Mouse (Mus musculus) cortical plate, adult 2 months (tissue): ENCODE data around the gene Ganab.

Source experiments
- CTCF ChIP-seq: fragments of 200-500 bp; IDR thresholded peaks from 2 replicates; pipeline ENCODE4 v1.5.1; 2011; ENCODE audit warnings: mild to moderate bottlenecking, control low read depth, low read length; ENCODE audit not compliant: insufficient read depth; ENCODE audit errors: extremely low read depth
- POLR2A ChIP-seq: fragments of 200-500 bp; IDR thresholded peaks from 2 replicates; pipeline ENCODE4 v1.6.1; 2011; ENCODE audit warnings: mild to moderate bottlenecking, low read length, control low read depth; ENCODE audit not compliant: insufficient read depth; ENCODE audit errors: extremely low read depth

- TF ChIP-seq CTCF (no peak), POLR2A (no peak)
Observed at GRCm38 (mm10) chr19:8848356-8848755, 49.5 kb upstream of the Ganab start.
